Mouse (Mus musculus) midbrain, embryonic 14.5 days (tissue): Measurements from ENCODE around the gene Ckap5. TPM values are rescaled to one million over a fixed set of nuclear protein-coding genes. Genes with fewer than 3 reads are reported as not detected.
A peak's percentile ranks its signal among the peaks of the same experiment; 100 is the strongest.

Experiments used
- ATAC-seq: fragments of 200-750 bp; cut with Nextera tagmentation; 2 replicates; pipeline ENCODE4 v1.8.0; 2017; ENCODE audit warnings: moderate number of reproducible peaks, moderate library complexity; ENCODE audit not compliant: low FRiP score, low TSS enrichment
- DNase-seq: peaks from one replicate; pipeline ENCODE4 v3.0.0-alpha.2; 2015
- H3K27ac ChIP-seq: fragments of 300-500 bp; sonication (generic); replicated peaks from 2 replicates; pipeline ENCODE4 v1.5.1; 2014; ENCODE audit warnings: mild to moderate bottlenecking, low read depth, low read length, moderate library complexity
- H3K27me3 ChIP-seq: fragments of 300-500 bp; sonication (generic); 2 replicates; pipeline ENCODE4 v1.6.1; 2014; ENCODE audit warnings: low read length, control low read depth, mixed read lengths; ENCODE audit not compliant: control insufficient read depth, insufficient read depth
- H3K36me3 ChIP-seq: fragments of 300-500 bp; sonication (generic); 2 replicates; pipeline ENCODE4 v1.6.1; 2014; ENCODE audit warnings: low read length, control low read depth; ENCODE audit not compliant: control insufficient read depth, insufficient read depth
- H3K4me1 ChIP-seq: fragments of 300-500 bp; sonication (generic); 2 replicates; pipeline ENCODE4 v1.6.1; 2014; ENCODE audit warnings: mild to moderate bottlenecking, antibody characterized with exemption, low read length, control low read depth; ENCODE audit not compliant: control insufficient read depth, insufficient read depth
- H3K4me2 ChIP-seq: fragments of 300-500 bp; sonication (generic); 2 replicates; pipeline ENCODE4 v1.6.1; 2014; ENCODE audit warnings: mild to moderate bottlenecking, low read length, moderate library complexity
- H3K4me3 ChIP-seq: fragments of 300-500 bp; sonication (generic); replicated peaks from 2 replicates; pipeline ENCODE4 v1.5.1; 2014; ENCODE audit warnings: low read depth, low read length
- H3K9ac ChIP-seq: fragments of 300-500 bp; sonication (generic); replicated peaks from 2 replicates; pipeline ENCODE4 v1.6.1; 2014; ENCODE audit warnings: mild to moderate bottlenecking, low read length, moderate library complexity
- H3K9me3 ChIP-seq: fragments of 300-500 bp; sonication (generic); 2 replicates; pipeline ENCODE4 v1.6.1; 2016; ENCODE audit warnings: low read length, control low read depth, mixed read lengths; ENCODE audit not compliant: control insufficient read depth
- WGBS: fragments of 180-500 bp; shearing (Covaris S2); extraction: QIAGEN DNeasy Blood & Tissue Kit; methylation state at CpG from one replicate; pipeline ENCODE4 v1.1.7; 2014; 5-methylcytosine and 5-hydroxymethylcytosine counted together
- polyA plus RNA-seq: library from polyadenylated mRNA; unstranded; fragments of >200 nt; fragmentation: Nextera tagmentation; extraction: Ambion mirVana; gene quantifications from 2 replicates; pipeline ENCODE4 v1.2.1, GENCODE M21; 2014

Gene Ckap5
- polyA plus RNA-seq, 1 experiment from 2014 or later: 152 TPM

- peaks cover 58% of the 10 kb centered on the region for H3K36me3 ChIP-seq
- 97% methylated on average over 11 of the region's 11 CpGs for WGBS
- peaks cover 7% of the 10 kb centered on the region for H3K4me1 ChIP-seq
- no peak overlapping the region for H3K4me2 ChIP-seq
- DNase-seq (no peak), ATAC-seq (no peak)
- no peaks in the 10 kb centered on the region for H3K9me3 ChIP-seq
- H3K27me3 ChIP-seq: no peaks in the 10 kb centered on the region
- no peak overlapping the region for H3K9ac ChIP-seq
- H3K4me3 ChIP-seq: no peak overlapping the region
- H3K27ac ChIP-seq: no peak overlapping the region
Observed at GRCm38 (mm10) chr2:91644021-91644420, 117.5 kb downstream of the Ckap5 start.

- H3K4me2 ChIP-seq: no peak overlapping the region
- H3K36me3 ChIP-seq: peaks cover 58% of the 10 kb centered on the region
- ATAC-seq (no peak), DNase-seq (no peak)
- H3K4me1 ChIP-seq: peaks cover 7% of the 10 kb centered on the region
- no peak overlapping the region for H3K4me3 ChIP-seq
- no peaks in the 10 kb centered on the region for H3K9me3 ChIP-seq
- H3K9ac ChIP-seq: no peak overlapping the region
- no peaks in the 10 kb centered on the region for H3K27me3 ChIP-seq
- 98% methylated on average over 15 of the region's 15 CpGs for WGBS
- H3K27ac ChIP-seq: no peak overlapping the region
Observed at GRCm38 (mm10) chr2:91645354-91645753, 118.8 kb downstream of the Ckap5 start.

- Histone ChIP-seq H3K36me3 (peaks cover 58% of the 10 kb centered on the region), H3K27ac (no peak overlapping the region), H3K9ac (no peak overlapping the region), H3K27me3 (no peaks in the 10 kb centered on the region), H3K4me1 (peaks cover 10% of the 10 kb centered on the region), H3K4me3 (no peak overlapping the region), H3K9me3 (no peaks in the 10 kb centered on the region), H3K4me2 (no peak overlapping the region)
- DNase-seq (no peak), ATAC-seq (no peak)
- WGBS: 93% methylated on average over 11 of the region's 11 CpGs
Observed at GRCm38 (mm10) chr2:91645811-91646210, 119.2 kb downstream of the Ckap5 start.

- 30% methylated on average over 1 of the region's 1 CpGs for WGBS
- DNase-seq (peak; percentile 86), ATAC-seq (no peak)
Observed at GRCm38 (mm10) chr2:91646733-91647132, 120.2 kb downstream of the Ckap5 start.

GRCm38 (mm10) chr2:91649152-91649551 lies 122.6 kb downstream of the Ckap5 start:
- Histone ChIP-seq H3K4me3 (peak overlapping the region; percentile 90), H3K36me3 (peaks cover 44% of the 10 kb centered on the region), H3K9ac (peak overlapping the region; percentile 91), H3K9me3 (no peaks in the 10 kb centered on the region), H3K4me2 (peak overlapping the region; percentile 99), H3K27me3 (no peaks in the 10 kb centered on the region), H3K4me1 (peaks cover 19% of the 10 kb centered on the region), H3K27ac (peak overlapping the region; percentile 80; the same call in 1 of the 2 replicates)
- DNase-seq (no peak), ATAC-seq (no peak)
- 5% methylated on average over 15 of the region's 15 CpGs for WGBS

More at GRCm38 (mm10) chr2:91646733-91647132, 120.2 kb downstream of the Ckap5 start:
- H3K9ac ChIP-seq: no peak overlapping the region
- peaks cover 58% of the 10 kb centered on the region for H3K36me3 ChIP-seq
- no peaks in the 10 kb centered on the region for H3K27me3 ChIP-seq
- H3K4me2 ChIP-seq: no peak overlapping the region
- peaks cover 14% of the 10 kb centered on the region for H3K4me1 ChIP-seq
- no peaks in the 10 kb centered on the region for H3K9me3 ChIP-seq
- no peak overlapping the region for H3K27ac ChIP-seq
- no peak overlapping the region for H3K4me3 ChIP-seq

GRCm38 (mm10) chr2:91649553-91650359 lies 123.2 kb downstream of the Ckap5 start, which contains the start of the genes Zfp408 and Arhgap1:
Gene Zfp408 (minus strand): TSS chr2:91649791.
Gene Arhgap1 (plus strand): TSS chr2:91649860.
- Histone ChIP-seq H3K4me1 (peaks cover 19% of the 10 kb centered on the region), H3K9me3 (no peaks in the 10 kb centered on the region), H3K4me3 (peak within 1 kb of the TSS; percentile 90), H3K27me3 (no peaks in the 10 kb centered on the region), H3K36me3 (peaks cover 44% of the 10 kb centered on the region), H3K27ac (peak within 1 kb of the TSS; percentile 80), H3K9ac (peak within 1 kb of the TSS; percentile 91), H3K4me2 (peak within 1 kb of the TSS; percentile 99)
- ATAC-seq: peak; percentile 96
- WGBS: under 1% methylated on average over 44 of the region's 44 CpGs
- peak; percentile 98 for DNase-seq

- Histone ChIP-seq H3K27me3 (no peaks in the 10 kb centered on the region), H3K36me3 (peaks cover 44% of the 10 kb centered on the region), H3K4me3 (peak overlapping the region; percentile 90), H3K4me2 (peak overlapping the region; percentile 99), H3K4me1 (peaks cover 19% of the 10 kb centered on the region), H3K9ac (peak overlapping the region; percentile 69), H3K9me3 (no peaks in the 10 kb centered on the region), H3K27ac (peak overlapping the region; percentile 73)
- DNase-seq (no peak), ATAC-seq (peak; percentile 44)
- WGBS: 18% methylated on average over 16 of the region's 16 CpGs
Observed at GRCm38 (mm10) chr2:91650360-91650995, 123.9 kb downstream of the Ckap5 start.

- no peak for DNase-seq
- no peak overlapping the region for H3K4me3 ChIP-seq
- peaks cover 45% of the 10 kb centered on the region for H3K36me3 ChIP-seq
Observed at GRCm38 (mm10) chr2:91651458-91652258, 125.1 kb downstream of the Ckap5 start.

More at GRCm38 (mm10) chr2:91651458-91652258, 125.1 kb downstream of the Ckap5 start:
- H3K27ac ChIP-seq: no peak overlapping the region
- H3K4me2 ChIP-seq: no peak overlapping the region
- 88% methylated on average over 14 of the region's 14 CpGs for WGBS
- no peaks in the 10 kb centered on the region for H3K9me3 ChIP-seq
- H3K9ac ChIP-seq: no peak overlapping the region
- no peaks in the 10 kb centered on the region for H3K27me3 ChIP-seq
- H3K4me1 ChIP-seq: peaks cover 19% of the 10 kb centered on the region
- no peak for ATAC-seq
